Comparison of ENCODE assay signal across 8 mouse cellular contexts in the genomic region with DNA sequence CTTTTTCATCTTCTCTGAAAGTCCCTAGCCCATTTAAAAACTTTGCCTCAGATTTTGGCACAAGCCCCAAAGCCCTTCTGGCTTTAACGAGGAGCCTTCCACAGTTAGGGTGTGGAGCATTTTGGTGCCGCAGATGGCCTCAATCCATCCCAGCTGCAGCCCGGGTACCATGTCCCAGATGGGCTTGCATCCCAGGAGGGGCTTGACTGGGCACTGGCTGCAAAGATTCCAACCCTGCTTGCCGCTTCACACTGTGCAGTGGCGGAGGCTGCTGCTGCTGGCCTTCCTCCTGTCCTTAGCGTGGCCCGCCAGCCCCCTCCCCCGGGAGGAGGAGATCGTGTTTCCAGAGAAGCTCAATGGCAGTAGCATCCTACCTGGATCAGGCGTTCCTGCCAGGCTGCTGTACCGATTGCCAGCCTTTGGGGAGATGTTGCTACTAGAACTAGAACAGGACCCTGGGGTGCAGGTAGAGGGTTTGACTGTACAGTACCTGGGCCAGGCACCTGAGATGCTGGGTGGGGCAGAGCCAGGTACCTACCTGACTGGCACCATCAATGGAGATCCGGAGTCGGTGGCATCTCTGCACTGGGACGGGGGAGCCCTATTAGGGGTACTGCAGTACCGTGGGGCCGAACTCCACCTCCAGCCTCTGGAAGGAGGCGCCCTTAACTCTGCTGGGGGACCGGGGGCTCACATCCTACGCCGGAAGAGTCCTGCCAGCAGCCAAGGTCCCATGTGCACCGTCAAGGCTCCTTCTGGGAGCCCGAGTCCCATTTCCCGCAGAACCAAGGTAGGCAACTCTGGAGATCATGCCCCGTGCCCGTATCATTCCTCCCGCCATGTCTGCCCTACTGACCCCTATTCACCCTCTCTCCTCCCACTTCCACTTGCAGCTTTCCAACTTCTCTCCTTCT. TPM values are rescaled to one million over a fixed set of nuclear protein-coding genes. Genes with fewer than 3 reads are reported as not detected.
DNase-seq lines count a peak whose midpoint lies in the region; ATAC-seq and TF ChIP-seq lines count a peak whose summit lies in the region.

Gene Ndufs2 (minus strand): TSS at position 709 of the 914 bp plus-strand sequence.

- no peak for TF ChIP-seq POLR2A in CH12.LX (IDR thresholded peaks at IDR 0.05; ENCODE audit: low read depth, low read length)

- peaks cover 20% of the 10 kb centered on the region for H3K27me3 ChIP-seq in CH12.LX (replicated peaks)
- no peaks in the 10 kb centered on the region for H3K27me3 ChIP-seq in embryonic facial prominence, embryonic 13.5 days
- H3K27me3 ChIP-seq in heart, embryonic 13.5 days (replicated peaks) = peaks cover 10% of the 10 kb centered on the region; the same call in 1 of the 2 replicates
- no peaks in the 10 kb centered on the region for H3K27me3 ChIP-seq in midbrain, embryonic 15.5 days (replicated peaks)

- no peak within 1 kb of the TSS for H3K27ac ChIP-seq in CH12.LX (ENCODE audit: insufficient read depth, low read depth)
- peak within 1 kb of the TSS; percentile 96 for H3K27ac ChIP-seq in embryonic facial prominence, embryonic 13.5 days
- peak within 1 kb of the TSS; percentile 72 for H3K27ac ChIP-seq in heart, embryonic 13.5 days (replicated peaks)
- H3K27ac ChIP-seq in midbrain, embryonic 15.5 days = peak within 1 kb of the TSS; percentile 45

- 5% methylated on average over 26 of the region's 26 CpGs for WGBS in embryonic facial prominence, embryonic 13.5 days
- WGBS in heart, embryonic 13.5 days = 22% methylated on average over 26 of the region's 26 CpGs
- 10% methylated on average over 26 of the region's 26 CpGs for WGBS in midbrain, embryonic 15.5 days

- no peak within 1 kb of the TSS for H3K4me3 ChIP-seq in CH12.LX (replicated peaks in 1 of 3; ENCODE audit: low read depth in 2 of 3, low read length in 2 of 3, poor library complexity in 1 of 3)
- peak within 1 kb of the TSS; percentile 52 for H3K4me3 ChIP-seq in embryonic facial prominence, embryonic 13.5 days
- peak within 1 kb of the TSS; percentile 42 for H3K4me3 ChIP-seq in heart, embryonic 13.5 days
- peak within 1 kb of the TSS; percentile 30 for H3K4me3 ChIP-seq in midbrain, embryonic 15.5 days

- in situ Hi-C loops in CH12.LX (cut with MboI; ENCODE audit: low pct_ligation_motif_present, low pct_unique_long_range_greater_than_20kb, low sequenced_read_pairs) = loop anchor here (5.0 kb wide), 1 partner anchor 34 kb away; no protein-coding TSS in a partner anchor

- TF ChIP-seq RAD21 in CH12.LX (IDR thresholded peaks at IDR 0.05; ENCODE audit: low read depth, low read length) = no peak

- no peaks in the 10 kb centered on the region for H3K36me3 ChIP-seq in CH12.LX (replicated peaks in 1 of 2; ENCODE audit: control insufficient read depth in 1 of 2, insufficient read depth in 1 of 2, low read length in 1 of 2)
- H3K36me3 ChIP-seq in embryonic facial prominence, embryonic 13.5 days = peaks cover 28% of the 10 kb centered on the region
- H3K36me3 ChIP-seq in heart, embryonic 13.5 days = 0 out of 2 replicates have a peak, but pooled peaks cover 4% of the 10 kb centered on the region
- H3K36me3 ChIP-seq in midbrain, embryonic 15.5 days (replicated peaks) = no peaks in the 10 kb centered on the region

- H3K79me2 ChIP-seq in CH12.LX (replicated peaks; ENCODE audit: control insufficient read depth, extremely low read depth, insufficient read depth, poor library complexity, severe bottlenecking) = peaks cover 9% of the 10 kb centered on the region

- dilution Hi-C loops in CH12.LX (cut with MboI; ENCODE audit: extremely low pct_ligation_motif_present, extremely low pct_unique_long_range_greater_than_20kb, low sequenced_read_pairs) = no loop called here

- TF ChIP-seq CTCF in CH12.LX (conservative IDR thresholded peaks at IDR 0.05 in 1 of 2, IDR thresholded peaks at IDR 0.05 in 1 of 2; ENCODE audit: low read depth in 2 of 2, low read length in 2 of 2) = no peak

- peak; percentile 47 to 50 for DNase-seq in cerebellum, postnatal 14 days
- no peak for DNase-seq in cerebellum, postnatal 36 days
- no peak for DNase-seq in CH12.LX (ENCODE audit: extremely low read depth)
- DNase-seq in left cerebral cortex, postnatal 10 days (ENCODE audit: extremely low spot score in 1 of 2, low spot score in 2 of 2) = peak in 1 of 2 experiments; percentile 48
- DNase-seq in adipocyte (ENCODE audit: low spot score) = no peak

- no peak within 1 kb of the TSS for H3K9ac ChIP-seq in CH12.LX (ENCODE audit: insufficient read depth, low read depth)
- peak within 1 kb of the TSS; percentile 73 for H3K9ac ChIP-seq in embryonic facial prominence, embryonic 13.5 days
- peak within 1 kb of the TSS; percentile 67 for H3K9ac ChIP-seq in heart, embryonic 13.5 days
- H3K9ac ChIP-seq in midbrain, embryonic 15.5 days = peak within 1 kb of the TSS; percentile 43; the same call in 1 of the 2 replicates

- intact Hi-C loops in left cerebral cortex, postnatal 10 days (cut with DNase I) = loop anchor here (5.0 to 10.0 kb wide), 2 partner anchors 139 to 356 kb away; partner anchors contain the start of gene Cfap126

- no peak for ATAC-seq in embryonic facial prominence, embryonic 13.5 days (ENCODE audit: insufficient number of reproducible peaks, insufficient read depth, low FRiP score, low TSS enrichment, low read depth)
- ATAC-seq in heart, embryonic 13.5 days (ENCODE audit: extremely low read depth, insufficient number of reproducible peaks, low FRiP score, low TSS enrichment) = no peak
- ATAC-seq in midbrain, embryonic 15.5 days (replicated peaks) = no peak

- TF ChIP-seq EP300 in CH12.LX (IDR thresholded peaks at IDR 0.05; ENCODE audit: low read length) = no peak

- peaks cover 3% of the 10 kb centered on the region for H3K9me3 ChIP-seq in CH12.LX (replicated peaks; ENCODE audit: low read length)
- H3K9me3 ChIP-seq in embryonic facial prominence, embryonic 13.5 days = no peaks in the 10 kb centered on the region
- no peaks in the 10 kb centered on the region for H3K9me3 ChIP-seq in heart, embryonic 13.5 days
- H3K9me3 ChIP-seq in midbrain, embryonic 15.5 days = no peaks in the 10 kb centered on the region

- H3K4me2 ChIP-seq in CH12.LX (ENCODE audit: insufficient read depth, low read depth, poor library complexity, severe bottlenecking) = peak within 1 kb of the TSS; percentile 21
- H3K4me2 ChIP-seq in embryonic facial prominence, embryonic 13.5 days = peak within 1 kb of the TSS; percentile 84
- peak within 1 kb of the TSS; percentile 59 for H3K4me2 ChIP-seq in heart, embryonic 13.5 days
- H3K4me2 ChIP-seq in midbrain, embryonic 15.5 days = peak within 1 kb of the TSS; percentile 56

- H3K4me1 ChIP-seq in CH12.LX (ENCODE audit: control insufficient read depth in 1 of 2, insufficient read depth in 2 of 2) = peaks cover 17 to 36% of the 10 kb centered on the region in 2 experiments
- H3K4me1 ChIP-seq in embryonic facial prominence, embryonic 13.5 days = peaks cover 72% of the 10 kb centered on the region
- peaks cover 56% of the 10 kb centered on the region for H3K4me1 ChIP-seq in heart, embryonic 13.5 days
- H3K4me1 ChIP-seq in midbrain, embryonic 15.5 days = peaks cover 47% of the 10 kb centered on the region

TF ChIP-seq in CH12.LX, 34 proteins besides CTCF, POLR2A, EP300 and RAD21:
- TF ChIP-seq SMC3 (IDR thresholded peaks at IDR 0.05; ENCODE audit: low read depth, low read length) = no peak
- no peak for TF ChIP-seq UBTF (IDR thresholded peaks at IDR 0.05; ENCODE audit: low read depth, low read length)
- TF ChIP-seq ZC3H11A (IDR thresholded peaks at IDR 0.05; ENCODE audit: low read depth, low read length) = no peak
- no peak for TF ChIP-seq MAX (IDR thresholded peaks at IDR 0.05; ENCODE audit: low read length)
- no peak for TF ChIP-seq HCFC1 (IDR thresholded peaks at IDR 0.05; ENCODE audit: low read depth, low read length)
- no peak for TF ChIP-seq KAT2A (IDR thresholded peaks at IDR 0.05; ENCODE audit: insufficient replicate concordance, low read length)
- no peak for TF ChIP-seq TCF12 (IDR thresholded peaks at IDR 0.05; ENCODE audit: low read depth, low read length)
- TF ChIP-seq BHLHE40 (IDR thresholded peaks at IDR 0.05; ENCODE audit: low read depth, low read length) = no peak
- no peak for TF ChIP-seq JUN (IDR thresholded peaks at IDR 0.05; ENCODE audit: insufficient read depth, low read depth, low read length)
- no peak for TF ChIP-seq SIN3A (IDR thresholded peaks at IDR 0.05; ENCODE audit: low read length)
- no peak for TF ChIP-seq ETS1 (conservative IDR thresholded peaks at IDR 0.05; ENCODE audit: low read depth, low read length)
- TF ChIP-seq GABPA (IDR thresholded peaks at IDR 0.05; ENCODE audit: insufficient replicate concordance, low read depth, low read length) = no peak

RNA-seq across cellular contexts. Expression of gene Ndufs2, which starts in this region (rescaled TPM):
- total RNA-seq in CH12.LX (2012; rRNA removed) (244 and 265 TPM in 2 replicates), CH12.LX (2014; rRNA removed) (239 and 242 TPM in 2 replicates)
- 242 and 264 TPM in 2 replicates for polyA plus RNA-seq in CH12.LX (2012; ENCODE audit: insufficient read length, low read depth)
- 232 and 248 TPM in 2 replicates for polyA plus RNA-seq in embryonic facial prominence, embryonic 13.5 days (2015; fragmentation: Nextera tagmentation; extraction: Ambion mirVana)
- 424 and 495 TPM in 2 replicates for polyA plus RNA-seq in heart, embryonic 13.5 days (2015; fragmentation: Nextera tagmentation; extraction: Ambion mirVana)
- total RNA-seq in left cerebral cortex, postnatal 10 days (2021) = 100 to 1,000 TPM; 243 to 255 TPM
- 229 and 238 TPM in 2 replicates for polyA plus RNA-seq in midbrain, embryonic 15.5 days (2015; fragmentation: Nextera tagmentation; extraction: Ambion mirVana)

Comparison
In these comparisons a context has a peak if more than half of its experiments do, and no peak if none do; other contexts are left out.
1. DNase-seq: peak in cerebellum, postnatal 14 days (2 of 2); none in cerebellum, postnatal 36 days (0 of 2), CH12.LX (single experiment) and adipocyte (single experiment).
2. H3K4me2 ChIP-seq: peak in every context shown above with its lines; median percentile 84 in embryonic facial prominence, embryonic 13.5 days; 59 in heart, embryonic 13.5 days; 56 in midbrain, embryonic 15.5 days; 21 in CH12.LX.
3. H3K4me3 ChIP-seq: peak in embryonic facial prominence, embryonic 13.5 days (single experiment), heart, embryonic 13.5 days (single experiment) and midbrain, embryonic 15.5 days (single experiment); none in CH12.LX (0 of 3).